Mouse (Mus musculus) v-Abl transformed pro-B cells (cell line): ENCODE measurements at regions not wholly inside any gene's neighbourhood (a gene's known extent, or its start where the extent isn't known, plus 50 kb on each side); places are given as distances from the start of the nearest gene placed in this dataset.

Experiments
- in situ Hi-C, 2 experiments: fragments of 400-800 bp; cut with MboI; formaldehyde crosslinking; loops; one replicate each; pipeline ENCODE4 v1.15.1; 2025; ENCODE audit not compliant: unreplicated experiment in 2 of 2

- in situ Hi-C loops = no loop called here
Observed at GRCm38 (mm10) chr16:92963582-92963981, 137.6 kb upstream of the Runx1 start.

DNA sequence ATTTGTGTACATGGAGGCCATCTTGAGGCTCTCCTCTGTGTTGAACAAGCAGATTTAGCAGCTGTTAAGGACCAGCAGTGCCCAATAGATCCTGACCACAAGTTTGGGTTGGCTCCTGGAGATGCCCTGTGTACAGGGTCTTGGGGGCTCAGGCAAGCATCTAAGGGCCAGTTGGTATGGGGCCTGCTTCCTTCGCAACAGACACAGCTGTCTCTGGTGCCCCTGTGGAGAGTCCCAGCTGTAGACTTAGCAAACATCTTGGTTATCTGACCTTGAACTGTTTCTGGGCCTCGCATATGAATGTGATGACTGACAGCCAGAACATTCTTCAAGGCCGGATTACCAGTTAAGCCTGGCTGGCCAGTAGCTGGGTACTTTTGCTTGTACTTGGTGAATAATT lies 135.4 kb upstream of the Runx1 start:
- in situ Hi-C loops = no loop called here

GRCm38 (mm10) chr16:92960740-92961139 lies 134.8 kb upstream of the Runx1 start:
- in situ Hi-C loops = no loop called here

DNA sequence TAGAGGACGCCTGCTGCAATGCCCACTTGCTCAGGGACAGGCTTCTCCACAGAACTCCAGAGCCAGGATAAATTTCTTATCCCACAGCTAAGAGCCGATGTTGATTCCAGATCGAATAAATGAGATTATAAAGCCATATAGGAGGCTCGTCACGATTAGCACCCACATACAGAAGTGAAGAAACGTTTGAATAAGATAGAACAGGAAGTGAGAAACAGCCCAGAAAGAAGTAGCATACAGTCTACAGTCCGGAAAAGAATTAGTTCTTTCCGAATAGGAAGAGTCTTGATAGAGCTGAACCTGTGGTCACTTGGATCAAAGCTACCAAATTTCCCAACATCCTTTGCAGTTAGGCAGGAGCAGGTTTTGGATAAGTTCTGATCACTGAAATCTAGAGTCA lies 133.0 kb upstream of the Runx1 start:
- in situ Hi-C loops = no loop called here

GRCm38 (mm10) chr16:92958146-92958545 lies 132.2 kb upstream of the Runx1 start:
- in situ Hi-C loops = no loop called here

GRCm38 (mm10) chr16:92955508-92955907 lies 129.6 kb upstream of the Runx1 start:
- in situ Hi-C loops = no loop called here

GRCm38 (mm10) chr16:92955087-92955486 lies 129.1 kb upstream of the Runx1 start:
- in situ Hi-C loops = no loop called here

DNA sequence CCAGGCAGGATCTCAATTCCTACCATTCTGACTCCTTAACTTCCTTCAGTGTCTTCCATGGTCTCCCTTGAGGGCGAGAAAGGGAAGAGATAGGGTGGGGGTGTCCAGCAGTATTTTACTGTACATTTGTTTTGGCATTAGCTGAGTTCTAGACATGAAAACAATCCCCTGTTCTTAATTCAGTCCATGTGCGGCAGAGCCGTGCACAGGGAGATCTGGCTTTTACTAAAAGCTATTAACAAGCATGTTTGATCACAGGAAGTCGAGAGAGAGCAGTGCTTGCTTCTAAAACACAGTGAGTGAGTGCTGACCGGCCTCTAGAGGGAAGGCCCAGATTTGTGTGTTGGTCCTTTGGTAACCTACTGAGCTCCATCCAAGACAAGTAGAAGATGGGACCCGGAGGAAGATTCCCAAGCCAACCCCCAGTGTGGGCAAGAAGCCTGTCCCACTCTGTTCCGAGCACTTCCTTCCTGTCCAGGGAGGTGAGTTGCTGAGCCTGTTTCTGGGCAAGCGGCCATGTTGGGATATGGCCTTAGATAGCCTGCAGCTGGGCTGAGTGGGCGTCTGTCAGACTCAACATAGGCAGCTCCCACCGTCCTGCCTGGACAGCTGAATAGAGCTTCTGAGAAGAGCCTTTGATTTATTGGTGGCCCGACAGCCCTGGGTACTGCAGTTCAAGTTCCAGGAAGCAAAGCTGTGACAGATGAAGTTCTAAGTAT lies 128.1 kb upstream of the Runx1 start:
- in situ Hi-C loops = no loop called here

GRCm38 (mm10) chr16:92952336-92953097 lies 126.6 kb upstream of the Runx1 start:
- in situ Hi-C loops = no loop called here

GRCm38 (mm10) chr16:92951516-92951915 lies 125.6 kb upstream of the Runx1 start:
- in situ Hi-C loops = no loop called here

GRCm38 (mm10) chr16:92948494-92948893 lies 122.5 kb upstream of the Runx1 start:
- in situ Hi-C loops = no loop called here

GRCm38 (mm10) chr16:92946554-92946953 lies 120.6 kb upstream of the Runx1 start:
- in situ Hi-C loops = no loop called here

DNA sequence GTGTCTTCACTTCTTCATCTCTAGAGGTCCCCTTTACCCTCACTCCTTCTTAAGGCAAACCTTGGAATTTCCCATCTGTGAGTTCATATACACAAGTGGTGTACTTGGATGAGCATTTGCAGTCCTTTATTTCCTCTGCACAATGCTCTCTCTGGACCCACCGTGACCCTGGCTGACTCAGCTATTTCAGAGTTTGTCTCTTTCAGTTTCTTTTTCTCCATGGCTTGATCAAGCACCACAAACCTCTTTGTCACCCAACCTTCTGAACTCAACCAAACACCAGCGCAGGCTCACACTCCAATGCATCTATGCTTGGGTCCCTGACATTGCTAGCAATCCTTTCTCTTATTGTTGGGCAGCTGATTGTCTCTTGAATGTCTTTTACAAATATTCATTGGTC lies 118.0 kb upstream of the Runx1 start:
- in situ Hi-C loops = no loop called here

DNA sequence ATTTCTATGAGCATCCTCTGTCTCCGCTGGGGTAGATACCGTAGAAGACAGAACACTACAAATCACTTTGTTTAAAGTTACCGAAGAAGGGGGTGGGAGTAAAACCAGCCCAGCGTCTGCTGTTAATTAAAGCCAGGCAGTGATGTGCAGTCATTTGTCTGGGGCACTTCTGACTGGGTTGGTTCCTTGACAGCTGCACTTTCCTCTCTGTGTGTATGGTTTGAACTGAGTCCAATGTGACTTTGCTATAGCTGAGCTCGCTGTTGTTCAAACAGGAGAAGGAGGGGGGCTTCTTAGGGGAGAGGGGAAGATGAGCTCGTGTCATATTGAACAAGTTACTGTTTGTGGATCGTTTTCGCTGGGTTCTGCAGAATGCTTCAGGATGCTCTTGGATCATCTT lies 113.7 kb upstream of the Runx1 start:
- in situ Hi-C loops = no loop called here

DNA sequence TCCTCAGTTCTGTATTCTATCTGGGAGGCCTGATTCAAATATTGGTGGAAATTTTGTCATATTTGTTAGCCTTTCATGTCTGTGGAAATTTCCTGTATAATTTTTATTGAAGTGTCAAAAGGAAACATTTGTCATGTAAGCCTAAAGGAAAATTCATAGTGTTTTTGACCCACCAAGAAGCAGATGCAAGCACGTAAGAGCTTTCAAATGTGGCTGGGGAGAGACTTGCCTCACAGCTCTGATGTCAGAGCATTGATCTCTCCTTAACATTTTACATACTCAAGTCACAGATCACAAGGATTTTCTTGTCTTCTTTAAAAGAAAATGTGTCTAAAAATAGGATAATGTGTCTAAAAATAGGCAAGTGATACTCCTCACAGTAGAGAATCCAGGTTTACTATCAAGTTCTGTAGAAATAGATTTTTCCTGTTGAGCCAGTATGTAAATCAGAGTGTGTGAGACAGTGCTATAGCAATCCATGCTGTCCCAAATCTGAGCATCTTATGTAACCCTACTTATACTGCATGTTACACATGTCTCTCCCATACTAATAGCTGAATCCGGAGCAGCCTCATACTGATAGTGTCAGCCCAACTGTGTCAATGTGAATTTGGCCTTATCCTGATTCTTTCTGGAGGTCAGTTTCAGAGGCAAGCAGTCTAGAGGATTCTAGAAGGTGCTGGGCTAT lies 110.0 kb upstream of the Runx1 start:
- in situ Hi-C loops = no loop called here

DNA sequence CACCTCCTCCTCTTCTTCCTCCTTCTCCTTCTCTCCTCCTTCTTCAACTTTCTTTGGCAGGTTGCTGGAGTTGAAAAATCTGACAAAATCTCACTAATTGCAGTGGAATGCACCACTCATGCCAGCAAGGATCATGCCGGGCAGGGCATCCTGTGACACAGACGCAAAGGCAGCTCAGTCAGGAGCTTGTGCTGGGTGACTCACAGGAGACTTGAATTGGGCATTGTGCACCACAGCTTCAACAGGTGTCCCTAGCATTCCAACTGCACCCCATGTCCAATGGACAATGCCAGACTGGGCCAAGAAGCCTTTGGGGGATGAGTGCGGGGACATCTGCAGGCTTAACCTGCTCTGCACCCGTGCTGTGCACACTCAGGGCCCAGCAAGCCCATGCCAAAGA lies 104.2 kb upstream of the Runx1 start:
- in situ Hi-C loops = no loop called here

GRCm38 (mm10) chr16:92928201-92928600 lies 102.3 kb upstream of the Runx1 start:
- in situ Hi-C loops = no loop called here

GRCm38 (mm10) chr16:92927662-92928061 lies 101.7 kb upstream of the Runx1 start:
- in situ Hi-C loops = no loop called here

GRCm38 (mm10) chr16:92926853-92927252 lies 100.9 kb upstream of the Runx1 start:
- in situ Hi-C loops = no loop called here

DNA sequence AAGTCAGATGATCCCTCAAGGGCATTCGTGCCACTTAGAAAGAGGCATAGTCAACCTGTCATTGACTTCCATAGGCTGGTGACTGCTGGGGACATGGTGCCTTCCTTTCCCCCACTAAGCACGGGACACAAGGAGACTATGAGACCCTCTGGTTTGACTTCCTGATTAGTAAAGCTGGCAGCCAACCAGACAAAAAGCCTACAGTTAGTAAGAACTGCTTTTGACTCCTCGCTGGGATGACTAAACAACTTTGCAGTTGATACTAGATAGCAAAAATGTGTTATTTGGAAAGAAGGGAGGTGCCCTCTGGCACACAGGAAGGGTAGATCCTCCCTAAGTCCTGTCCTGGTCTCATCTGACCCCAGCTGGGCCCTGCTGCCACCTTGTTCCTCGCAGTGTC lies 95.0 kb upstream of the Runx1 start:
- in situ Hi-C loops = no loop called here

DNA sequence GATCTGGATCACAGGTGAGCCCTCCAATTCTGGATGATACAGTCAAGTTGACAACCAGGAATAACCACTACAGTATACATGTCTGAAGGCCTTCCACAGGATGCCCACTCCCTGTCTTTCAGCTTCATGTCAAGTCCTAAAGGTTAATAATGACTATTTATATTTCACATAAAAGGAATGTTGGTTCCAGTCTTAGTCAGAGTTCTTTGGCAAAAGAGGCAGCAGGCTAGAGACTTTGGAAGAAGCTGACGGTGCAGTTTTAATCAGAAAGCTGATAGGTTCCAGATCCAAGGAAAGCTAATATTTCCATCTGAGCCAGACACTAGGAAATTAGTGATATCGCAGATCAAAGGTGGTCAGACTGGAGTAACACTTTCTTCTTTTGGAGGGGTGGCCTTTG lies 91.4 kb upstream of the Runx1 start:
- in situ Hi-C loops = no loop called here

DNA sequence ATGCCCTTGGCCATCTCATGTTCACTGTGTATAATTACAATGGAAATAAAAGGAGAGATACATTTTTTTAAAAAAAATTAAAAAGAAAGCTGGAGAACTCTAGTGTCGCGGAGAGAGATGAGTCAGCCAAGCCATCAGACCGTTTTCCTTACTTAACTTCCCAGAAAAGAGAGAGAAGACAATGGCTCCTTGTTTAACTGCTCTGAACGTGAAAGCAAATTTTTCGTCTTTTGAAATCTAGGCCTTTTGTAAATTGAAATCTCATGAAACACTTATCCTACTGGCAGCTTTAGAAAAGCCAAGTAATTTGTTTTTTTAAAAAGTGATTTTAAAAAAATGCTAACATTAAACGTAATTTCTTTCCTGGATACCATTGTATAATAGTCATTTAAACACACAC lies 89.7 kb upstream of the Runx1 start:
- in situ Hi-C loops = no loop called here
